Mouse (Mus musculus) spleen, embryonic (tissue): Measurements from ENCODE around the gene Eci1.
"Not testable (repeated sequence)": the region's sequence is repeated elsewhere in the genome, so short reads cannot be mapped to it uniquely, and the experiment has no call there.

Experiments
- CTCF ChIA-PET: fragments of 350-600 bp; sonication (Branson Sonifier 250); formaldehyde crosslinking; loops from one replicate; lab custom pipeline; 2022; lab: Charles Lee

Gene Eci1

DNA sequence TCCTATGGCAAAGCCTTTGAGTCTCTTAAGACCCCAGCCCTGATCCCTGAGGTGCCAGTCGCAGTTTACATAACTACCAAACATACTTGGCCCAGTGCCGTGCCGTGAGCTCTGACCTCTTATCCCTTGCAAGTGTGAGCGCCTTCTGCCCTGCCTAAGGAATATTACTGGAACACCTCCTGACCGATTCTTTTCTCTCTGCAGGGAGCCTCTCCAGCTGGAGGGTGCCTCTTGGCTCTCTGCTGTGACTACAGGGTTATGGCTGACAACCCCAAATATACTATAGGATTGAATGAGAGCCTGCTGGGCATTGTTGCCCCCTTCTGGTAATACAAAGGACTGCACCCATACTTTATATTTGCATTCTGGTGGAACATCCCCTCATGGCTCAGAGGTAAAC is 10.6 kb downstream of the Eci1 start:
- CTCF ChIA-PET, result interaction anchor here (0.6 to 1.2 kb wide), 3 partner anchors 15 to 286 kb away, joined by 3 to 16 read pairs (median 3); no protein-coding TSS in a partner anchor

DNA sequence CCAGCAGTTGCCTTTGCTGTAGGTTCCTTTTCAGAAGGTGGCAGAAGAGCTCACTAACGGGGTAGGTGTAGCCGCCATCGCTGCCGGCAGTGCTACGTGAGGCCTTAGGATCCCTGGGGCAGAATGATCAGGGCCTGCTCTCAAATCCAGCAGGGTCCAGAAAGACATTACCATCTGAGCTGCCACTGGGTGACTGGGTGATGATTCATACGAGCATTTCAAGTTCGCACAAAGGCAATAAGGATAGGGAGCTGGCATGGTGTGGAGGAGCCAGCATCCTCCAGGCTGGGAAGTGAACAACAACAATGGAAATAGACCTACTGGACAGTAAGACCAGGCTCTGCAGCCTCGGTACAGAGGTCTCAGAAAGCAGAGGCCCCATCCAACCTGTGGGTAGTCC is 13.9 kb downstream of the Eci1 start:
- CTCF ChIA-PET, result interaction anchor here (0.6 kb wide), 1 partner anchor 144 kb away, joined by 3 read pairs; no protein-coding TSS in a partner anchor

DNA sequence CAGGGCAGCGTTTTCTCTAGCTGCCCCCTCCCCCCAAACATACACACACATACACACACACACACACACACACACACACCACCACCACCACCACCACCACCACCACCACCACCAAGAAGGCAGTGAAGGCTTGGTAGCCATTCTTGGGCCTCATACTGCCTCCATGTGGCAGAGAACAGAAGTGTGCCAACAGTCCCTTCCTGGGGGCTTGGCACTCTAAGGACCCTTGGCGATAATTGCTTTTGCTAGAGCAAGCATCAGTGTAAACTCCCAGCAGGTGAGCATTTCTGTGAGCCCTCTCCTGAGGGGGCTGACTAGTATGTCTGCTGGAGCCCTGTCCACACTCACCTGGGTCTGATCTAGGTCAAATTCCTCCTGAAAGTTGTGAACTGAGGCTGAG is 14.7 kb downstream of the Eci1 start:
- CTCF ChIA-PET, result interaction anchor here (0.6 kb wide), 1 partner anchor 144 kb away, joined by 3 read pairs; no protein-coding TSS in a partner anchor

GRCm38 (mm10) chr17:24442107-24442506 is 15.7 kb downstream of the Eci1 start:
- CTCF ChIA-PET, result no interaction called here

DNA sequence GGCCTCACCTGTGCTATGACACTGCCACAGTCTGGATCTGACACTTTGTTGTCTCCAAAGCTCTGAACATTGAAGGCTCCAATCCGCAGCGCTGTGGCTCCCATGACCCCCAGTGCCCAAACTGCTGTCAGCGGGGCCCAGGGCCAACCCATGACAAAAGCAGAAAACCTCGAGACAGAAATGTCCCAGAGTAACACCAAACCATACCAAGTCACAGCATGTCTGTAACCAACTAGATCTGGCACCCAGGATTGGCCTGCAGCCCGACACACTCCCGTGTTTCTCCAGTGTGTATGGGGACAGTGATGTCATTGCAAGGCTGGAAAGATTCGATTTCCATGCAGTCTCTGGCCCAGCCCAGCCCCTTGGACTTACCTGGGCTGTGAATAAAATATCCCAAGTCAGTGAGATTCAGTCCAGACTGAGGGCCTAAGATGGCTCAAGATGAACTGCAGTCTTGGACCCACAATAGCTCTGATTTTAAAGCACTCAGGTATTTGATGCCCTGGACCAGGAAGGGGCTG is 16.3 kb downstream of the Eci1 start, which contains the start of gene Dnase1l2:
Gene Dnase1l2 (minus strand): TSS at position 474 of the 524 bp plus-strand sequence.
- CTCF ChIA-PET, result no interaction called here

- CTCF ChIA-PET, result no interaction called here
These were observed 17.0 kb downstream of the Eci1 start for GRCm38 (mm10) chr17:24443409-24443808.

DNA sequence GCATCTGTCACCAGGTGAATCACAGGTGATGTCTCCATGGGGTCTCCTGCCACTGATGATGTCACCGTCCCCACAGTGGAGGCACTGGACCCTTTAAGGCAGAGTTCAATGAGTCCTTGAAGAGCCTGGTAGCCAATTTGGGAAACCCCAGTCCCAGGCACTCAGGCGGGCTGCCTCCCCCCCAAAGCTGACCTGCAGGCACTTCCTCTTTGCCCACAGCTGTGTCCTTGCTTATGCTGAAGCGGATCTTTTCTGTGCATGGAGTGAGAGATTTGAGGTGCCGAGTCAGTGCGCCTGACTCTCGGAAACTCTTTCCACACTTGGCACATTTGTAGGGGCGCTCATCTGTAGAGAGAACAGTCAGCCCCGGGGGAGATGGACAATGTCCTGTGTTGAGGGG is 20.1 kb downstream of the Eci1 start:
- CTCF ChIA-PET, result interaction anchor here (0.7 kb wide), 1 partner anchor 31 kb away, joined by 3 read pairs; no protein-coding TSS in a partner anchor

- CTCF ChIA-PET, result no interaction called here
These were observed 23.1 kb downstream of the Eci1 start for GRCm38 (mm10) chr17:24449507-24449906.

DNA sequence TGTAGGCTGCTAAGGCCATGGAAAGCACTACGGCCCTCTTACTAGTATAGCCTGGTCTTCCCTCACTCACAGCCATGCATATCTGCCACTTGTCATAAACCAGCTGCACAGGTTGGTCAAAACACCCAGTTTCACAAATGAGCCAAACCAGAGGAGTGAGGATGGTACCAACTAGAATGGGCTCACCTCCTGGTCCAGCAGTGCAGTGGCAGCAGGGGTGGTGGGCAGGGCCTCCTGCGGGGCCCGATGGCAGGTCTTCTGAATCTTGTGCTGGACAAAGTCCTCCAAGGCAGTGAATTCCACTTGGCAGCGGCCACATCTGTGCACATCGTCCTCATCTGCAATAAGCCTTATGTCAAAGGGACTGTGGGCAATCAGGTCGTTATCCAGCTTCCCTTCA is 24.8 kb downstream of the Eci1 start:
- CTCF ChIA-PET, result no interaction called here

GRCm38 (mm10) chr17:24453372-24453771 is 26.9 kb downstream of the Eci1 start:
- CTCF ChIA-PET, result no interaction called here

DNA sequence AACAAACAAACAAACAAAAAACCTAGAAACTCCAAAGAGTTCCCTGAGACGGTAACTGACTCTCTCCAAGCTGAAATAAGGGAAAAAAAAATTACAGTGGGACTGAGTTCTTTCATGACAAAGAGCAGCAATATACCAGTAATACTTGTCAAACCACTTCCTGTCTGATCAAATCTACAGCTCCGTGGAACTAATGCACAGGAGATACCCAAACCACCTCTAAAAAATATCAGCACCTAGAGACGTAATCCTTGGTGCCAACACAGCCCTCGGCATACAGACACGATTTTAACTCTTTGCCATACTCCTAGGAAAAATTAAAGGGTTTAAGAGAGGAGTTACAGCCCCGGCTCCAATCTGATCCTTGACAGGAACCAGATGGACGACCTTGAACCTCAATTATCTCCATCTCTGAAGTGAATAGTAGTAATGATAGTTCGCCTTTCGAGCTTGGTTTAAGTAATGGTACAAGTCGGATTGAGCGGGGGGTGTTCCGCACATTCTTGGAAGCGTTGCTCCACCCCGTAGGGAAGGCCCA is 27.8 kb downstream of the Eci1 start:
- CTCF ChIA-PET, result no interaction called here

DNA sequence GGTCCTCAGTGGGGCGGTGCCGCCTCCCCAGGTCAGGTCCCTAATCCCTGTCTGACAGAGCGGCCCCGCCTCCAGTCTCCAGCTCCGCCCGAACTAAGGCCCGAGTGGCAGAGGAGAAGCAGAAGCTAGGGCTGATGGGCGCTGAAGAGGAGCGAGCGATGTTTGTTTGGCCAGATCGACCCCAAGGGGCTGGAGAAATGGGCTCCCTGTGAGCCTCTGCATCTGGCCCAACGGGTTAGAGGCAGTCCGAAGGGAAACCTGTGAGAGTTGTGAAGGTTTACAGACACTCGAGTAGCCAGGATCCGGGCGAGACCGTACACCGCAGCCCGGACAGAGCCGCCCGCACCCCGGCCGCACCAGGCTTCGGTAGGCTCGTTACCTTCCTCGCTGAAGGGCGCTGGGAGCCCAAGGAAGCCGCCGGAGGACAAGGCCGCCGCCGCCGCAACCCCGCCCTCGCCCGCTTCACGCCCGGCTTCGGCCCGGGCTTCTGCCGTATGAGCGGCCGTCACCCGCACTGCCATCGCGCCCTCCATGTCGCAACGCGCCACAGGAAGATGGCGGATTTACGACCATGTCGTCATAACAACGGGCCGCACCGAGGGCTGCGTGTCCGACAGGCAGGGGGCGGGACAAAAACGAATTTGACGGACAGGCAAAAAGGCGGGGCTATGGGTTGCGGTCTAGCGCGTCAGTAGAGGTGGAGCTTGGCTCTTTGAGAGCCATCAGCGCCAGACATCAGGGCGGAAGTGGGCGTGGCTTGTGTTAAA is 28.5 kb downstream of the Eci1 start:
- CTCF ChIA-PET, result no interaction called here

- CTCF ChIA-PET, result not testable (repeated sequence)
These were observed 29.2 kb downstream of the Eci1 start for GRCm38 (mm10) chr17:24455523-24456206.

DNA sequence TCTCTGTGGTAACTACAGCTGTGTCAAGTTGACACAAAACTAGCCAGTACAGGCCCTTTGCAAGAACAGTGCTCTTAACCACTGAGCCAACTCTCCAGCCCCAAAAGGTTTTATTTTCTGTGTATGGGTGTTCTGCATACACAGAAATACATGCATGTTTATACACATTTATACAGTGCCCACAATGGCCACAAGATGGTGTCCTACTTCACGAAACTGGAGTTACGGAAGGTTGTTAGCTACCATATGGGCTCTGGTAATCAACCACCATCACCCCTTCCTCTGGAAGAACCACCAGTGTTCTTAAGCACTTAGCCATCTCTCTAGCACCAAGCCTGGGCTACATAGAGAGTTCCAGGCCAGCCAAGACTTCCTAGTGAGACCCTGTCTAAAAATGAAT is 35.1 kb downstream of the Eci1 start:
- CTCF ChIA-PET, result no interaction called here

GRCm38 (mm10) chr17:24462932-24463331 is 36.5 kb downstream of the Eci1 start:
- CTCF ChIA-PET, result no interaction called here

DNA sequence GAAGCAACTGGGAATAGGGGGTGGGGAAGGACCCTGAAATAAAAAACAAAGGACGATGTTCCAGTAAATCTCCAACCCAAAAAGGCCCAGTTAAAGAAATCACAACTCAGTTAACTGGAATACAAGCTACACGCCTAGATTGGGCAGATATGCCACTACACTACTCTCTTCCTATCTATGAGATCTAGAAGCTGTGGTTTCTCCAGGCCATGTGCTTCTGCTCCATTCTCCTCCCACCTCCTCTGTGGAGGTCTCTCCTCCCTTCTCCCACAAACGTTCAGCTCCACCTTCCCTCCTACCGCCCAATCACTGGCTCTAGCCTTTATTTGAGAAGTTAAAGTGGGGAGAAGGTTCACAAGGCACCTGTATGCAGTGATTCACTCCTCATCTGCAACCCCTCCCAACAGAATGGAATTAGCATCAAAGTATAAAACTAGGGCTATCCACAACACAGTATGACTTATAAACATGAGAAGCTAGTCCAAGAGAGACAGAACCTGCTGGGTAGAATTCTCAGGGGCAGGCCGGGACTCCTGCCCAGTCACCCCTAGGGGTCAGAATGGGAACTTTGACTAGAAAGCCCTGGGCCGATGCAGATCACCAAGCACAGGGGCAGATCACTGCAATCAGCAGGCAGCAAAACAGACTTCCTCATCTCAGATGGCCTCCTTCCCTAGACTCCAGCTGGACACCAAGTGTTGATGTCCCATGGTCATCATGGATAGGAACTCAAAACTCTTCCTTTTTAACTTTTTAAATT is 37.1 kb downstream of the Eci1 start:
- CTCF ChIA-PET, result no interaction called here

DNA sequence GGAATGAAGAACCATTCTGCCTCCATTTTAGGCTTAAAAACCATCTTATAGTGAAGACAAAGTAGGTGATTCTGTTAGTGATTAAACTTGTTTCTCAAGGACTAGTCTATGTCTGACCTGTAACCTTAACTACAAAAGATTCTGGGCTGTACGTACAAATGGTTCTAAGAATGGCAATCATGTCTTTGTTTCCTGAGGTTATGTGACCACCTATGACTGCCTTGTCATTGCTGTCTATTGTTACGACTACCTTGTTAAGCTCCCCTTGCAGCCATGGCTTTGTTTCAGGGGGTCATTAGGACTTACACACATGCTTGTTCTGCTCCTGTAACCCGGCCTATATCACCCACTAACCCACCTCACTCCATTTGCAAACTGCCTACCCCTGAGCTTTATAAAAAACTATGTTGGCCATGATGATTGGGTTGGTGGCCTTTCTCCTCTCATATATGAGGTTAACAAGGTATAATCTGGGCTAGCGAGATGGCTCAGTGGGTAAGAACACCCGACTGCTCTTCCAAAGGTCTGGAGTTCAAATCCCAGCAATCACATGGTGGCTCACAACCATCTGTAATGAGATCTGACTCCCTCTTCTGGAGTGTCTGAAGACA is 42.3 kb downstream of the Eci1 start:
- CTCF ChIA-PET, result no interaction called here

DNA sequence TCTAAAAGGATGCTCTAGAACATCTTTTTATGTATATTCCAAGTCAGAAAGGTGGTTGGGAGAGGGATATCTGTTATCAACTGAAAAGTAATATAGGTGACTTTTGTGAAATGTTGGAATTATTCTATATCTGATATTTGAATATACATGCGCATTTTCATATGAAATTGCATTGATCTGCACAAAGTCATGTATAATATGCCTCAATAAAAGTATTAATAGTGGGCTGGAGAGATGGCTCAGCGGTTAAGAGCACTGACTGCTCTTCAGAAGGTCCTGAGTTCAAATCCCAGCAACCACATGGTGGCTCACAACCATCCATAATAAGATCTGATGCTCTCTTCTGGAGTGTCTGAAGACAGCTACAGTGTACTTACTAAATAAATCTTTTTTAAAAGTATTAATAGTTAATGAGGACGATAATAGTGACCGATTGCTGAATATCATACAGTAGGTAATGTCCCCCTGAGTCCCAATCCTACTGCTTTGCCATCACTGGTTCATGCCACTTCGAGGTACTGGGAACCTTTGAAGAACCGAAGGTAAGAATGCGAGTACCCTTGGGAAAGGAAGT is 43.0 kb downstream of the Eci1 start:
- CTCF ChIA-PET, result no interaction called here

DNA sequence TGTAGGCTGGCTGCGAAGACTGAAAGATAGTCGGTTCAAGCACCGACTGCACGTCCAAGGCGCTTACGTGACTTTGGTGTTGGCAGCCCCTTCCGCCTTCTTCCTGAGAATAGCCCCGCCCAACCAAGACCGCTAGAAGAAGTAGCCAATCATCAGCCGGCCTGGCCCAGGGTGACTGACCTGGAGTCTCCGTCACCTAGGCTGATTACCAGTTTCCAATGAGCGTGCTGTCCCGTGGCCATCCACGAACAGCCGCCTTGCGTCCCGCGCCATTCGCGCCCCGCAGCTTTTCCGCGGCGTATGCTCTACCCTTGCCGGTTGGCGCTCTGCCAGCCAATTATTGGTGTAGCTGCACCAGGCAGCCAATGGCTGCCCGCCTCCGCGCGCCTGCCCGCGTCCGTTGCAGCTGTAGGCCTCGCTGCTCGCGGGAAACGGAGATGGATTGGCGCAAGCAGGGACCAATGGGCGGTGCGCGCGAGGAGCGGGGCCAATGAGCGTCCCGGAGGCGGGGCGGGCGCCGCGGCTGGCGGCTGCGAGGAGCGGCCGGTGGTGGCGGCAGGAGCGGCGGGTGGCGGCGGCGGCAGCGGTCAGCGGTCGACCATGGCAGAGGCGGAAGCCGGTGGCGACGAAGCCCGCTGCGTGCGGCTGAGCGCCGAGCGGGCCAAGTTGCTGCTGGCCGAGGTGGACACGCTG is 43.6 kb downstream of the Eci1 start, which contains the start of the genes E4f1 and Pgp:
Gene E4f1 (minus strand): TSS at position 404 of the 693 bp plus-strand sequence.
Gene Pgp (plus strand): TSS at position 483 of the 693 bp plus-strand sequence.
- CTCF ChIA-PET, result no interaction called here
